Mouse (Mus musculus) heart, embryonic 13.5 days (tissue): ENCODE data around the gene Lpar3. TPM values are rescaled to one million over a fixed set of nuclear protein-coding genes. Genes with fewer than 3 reads are reported as not detected.

Experiments
- ATAC-seq: fragments of 200-750 bp; cut with Nextera tagmentation; 2 replicates; pipeline ENCODE4 v1.8.0; 2017; ENCODE audit warnings: moderate TSS enrichment; ENCODE audit not compliant: insufficient number of reproducible peaks, low FRiP score, low TSS enrichment; ENCODE audit errors: extremely low read depth
- H3K27ac ChIP-seq: fragments of 300-500 bp; sonication (generic); replicated peaks from 2 replicates; pipeline ENCODE4 v1.5.1; 2015; ENCODE audit warnings: moderate library complexity, mild to moderate bottlenecking, inconsistent platforms
- H3K27me3 ChIP-seq: fragments of 300-500 bp; sonication (generic); replicated peaks from 2 replicates; pipeline ENCODE4 v1.6.1; 2015; ENCODE audit warnings: mild to moderate bottlenecking, inconsistent platforms
- H3K36me3 ChIP-seq: fragments of 300-500 bp; sonication (generic); 2 replicates; pipeline ENCODE4 v1.6.1; 2015; ENCODE audit warnings: mild to moderate bottlenecking, inconsistent platforms
- H3K4me1 ChIP-seq: fragments of 300-500 bp; sonication (generic); 2 replicates; pipeline ENCODE4 v1.6.1; 2015; ENCODE audit warnings: inconsistent platforms
- H3K4me2 ChIP-seq: fragments of 300-500 bp; sonication (generic); 2 replicates; pipeline ENCODE4 v1.6.1; 2015; ENCODE audit warnings: inconsistent platforms, mild to moderate bottlenecking, moderate library complexity
- H3K4me3 ChIP-seq: fragments of 300-500 bp; sonication (generic); 2 replicates; pipeline ENCODE4 v1.5.1; 2015; ENCODE audit warnings: moderate library complexity, mild to moderate bottlenecking, inconsistent platforms
- H3K9ac ChIP-seq: fragments of 300-500 bp; sonication (generic); 2 replicates; pipeline ENCODE4 v1.6.1; 2015; ENCODE audit warnings: inconsistent platforms, mild to moderate bottlenecking, moderate library complexity
- H3K9me3 ChIP-seq: fragments of 300-500 bp; sonication (generic); 2 replicates; pipeline ENCODE4 v1.6.1; 2016; ENCODE audit warnings: inconsistent platforms
- WGBS: fragments of 180-500 bp; shearing (Covaris S2); methylation state at CpG from one replicate; pipeline ENCODE4 v1.1.7; 2015; ENCODE audit warnings: mixed read lengths; 5-methylcytosine and 5-hydroxymethylcytosine counted together
- polyA plus RNA-seq: library from polyadenylated mRNA; unstranded; fragments of >200 nt; fragmentation: Nextera tagmentation; extraction: Ambion mirVana; gene quantifications from 2 replicates; pipeline ENCODE4 v1.2.1, GENCODE M21; 2015

Lpar3 gene
- polyA plus RNA-seq, 1 experiment from 2014 or later = 44.7 TPM

GRCm38 (mm10) chr3:146315414-146315813 lies 94.7 kb downstream of the Lpar3 start:
- 82% methylated on average over 8 of the region's 8 CpGs for WGBS
- ATAC-seq = no peak
- Histone ChIP-seq H3K27ac (no peak overlapping the region), H3K27me3 (no peaks in the 10 kb centered on the region), H3K4me1 (peaks cover 30% of the 10 kb centered on the region), H3K4me2 (no peak overlapping the region), H3K9me3 (no peaks in the 10 kb centered on the region), H3K36me3 (no peaks in the 10 kb centered on the region), H3K4me3 (no peak overlapping the region), H3K9ac (no peak overlapping the region)

GRCm38 (mm10) chr3:146316293-146316692 lies 95.5 kb downstream of the Lpar3 start:
- Histone ChIP-seq H3K4me1 (peaks cover 28% of the 10 kb centered on the region), H3K9me3 (no peaks in the 10 kb centered on the region), H3K4me2 (no peak overlapping the region), H3K4me3 (no peak overlapping the region), H3K27me3 (no peaks in the 10 kb centered on the region), H3K36me3 (no peaks in the 10 kb centered on the region), H3K9ac (no peak overlapping the region), H3K27ac (no peak overlapping the region)
- 69% methylated on average over 8 of the region's 8 CpGs for WGBS
- ATAC-seq = no peak

- ATAC-seq = no peak
- H3K9ac ChIP-seq = no peak overlapping the region
- H3K9me3 ChIP-seq = no peaks in the 10 kb centered on the region
- no peaks in the 10 kb centered on the region for H3K36me3 ChIP-seq
- no peak overlapping the region for H3K4me2 ChIP-seq
- H3K27me3 ChIP-seq = no peaks in the 10 kb centered on the region
- peaks cover 18% of the 10 kb centered on the region for H3K4me1 ChIP-seq
- H3K4me3 ChIP-seq = no peak overlapping the region
- H3K27ac ChIP-seq = no peak overlapping the region
- WGBS = 81% methylated on average over 7 of the region's 7 CpGs
Measured at GRCm38 (mm10) chr3:146317366-146317765, 96.6 kb downstream of the Lpar3 start.

- H3K4me3 ChIP-seq = no peak overlapping the region
- H3K9ac ChIP-seq = no peak overlapping the region
- no peak for ATAC-seq
- H3K27ac ChIP-seq = no peak overlapping the region
- 82% methylated on average over 12 of the region's 12 CpGs for WGBS
- no peaks in the 10 kb centered on the region for H3K36me3 ChIP-seq
- peaks cover 17% of the 10 kb centered on the region for H3K4me1 ChIP-seq
- H3K4me2 ChIP-seq = no peak overlapping the region
- H3K27me3 ChIP-seq = no peaks in the 10 kb centered on the region
- no peaks in the 10 kb centered on the region for H3K9me3 ChIP-seq
Measured at GRCm38 (mm10) chr3:146317911-146318310, 97.1 kb downstream of the Lpar3 start.

- Histone ChIP-seq H3K4me3 (no peak overlapping the region), H3K4me1 (peaks cover 17% of the 10 kb centered on the region), H3K36me3 (no peaks in the 10 kb centered on the region), H3K4me2 (no peak overlapping the region), H3K27me3 (no peaks in the 10 kb centered on the region), H3K9ac (no peak overlapping the region), H3K9me3 (no peaks in the 10 kb centered on the region), H3K27ac (no peak overlapping the region)
- no peak for ATAC-seq
- 71% methylated on average over 16 of the region's 16 CpGs for WGBS
Measured at GRCm38 (mm10) chr3:146318520-146318938, 97.8 kb downstream of the Lpar3 start.

GRCm38 (mm10) chr3:146318987-146319386 lies 98.2 kb downstream of the Lpar3 start:
- no peaks in the 10 kb centered on the region for H3K27me3 ChIP-seq
- WGBS = 39% methylated on average over 13 of the region's 13 CpGs
- no peak overlapping the region for H3K27ac ChIP-seq
- no peak overlapping the region for H3K9ac ChIP-seq
- no peak for ATAC-seq
- H3K9me3 ChIP-seq = no peaks in the 10 kb centered on the region
- H3K36me3 ChIP-seq = no peaks in the 10 kb centered on the region
- peaks cover 17% of the 10 kb centered on the region for H3K4me1 ChIP-seq
- H3K4me2 ChIP-seq = no peak overlapping the region
- no peak overlapping the region for H3K4me3 ChIP-seq

- H3K4me1 ChIP-seq = peaks cover 17% of the 10 kb centered on the region
- H3K4me3 ChIP-seq = no peak overlapping the region
- no peaks in the 10 kb centered on the region for H3K27me3 ChIP-seq
- whole genome bisulfite sequencing = 84% methylated on average over 14 of the region's 14 CpGs
- H3K27ac ChIP-seq = no peak overlapping the region
- no peak overlapping the region for H3K9ac ChIP-seq
- H3K4me2 ChIP-seq = no peak overlapping the region
- H3K36me3 ChIP-seq = no peaks in the 10 kb centered on the region
- H3K9me3 ChIP-seq = no peaks in the 10 kb centered on the region
- ATAC-seq = no peak
Measured at GRCm38 (mm10) chr3:146319503-146319902, 98.7 kb downstream of the Lpar3 start.

- no peak for ATAC-seq
- peaks cover 28% of the 10 kb centered on the region for H3K4me1 ChIP-seq
- H3K4me2 ChIP-seq = no peak overlapping the region
- H3K9ac ChIP-seq = no peak overlapping the region
- no peak overlapping the region for H3K27ac ChIP-seq
- H3K9me3 ChIP-seq = no peaks in the 10 kb centered on the region
- no peaks in the 10 kb centered on the region for H3K36me3 ChIP-seq
- WGBS = 71% methylated on average over 8 of the region's 8 CpGs
- H3K4me3 ChIP-seq = no peak overlapping the region
- no peaks in the 10 kb centered on the region for H3K27me3 ChIP-seq
Measured at GRCm38 (mm10) chr3:146324949-146325348, 104.2 kb downstream of the Lpar3 start.

- Histone ChIP-seq H3K27me3 (no peaks in the 10 kb centered on the region), H3K9me3 (no peaks in the 10 kb centered on the region), H3K4me2 (peak overlapping the region; percentile 70), H3K4me1 (peaks cover 22% of the 10 kb centered on the region), H3K27ac (peak overlapping the region; percentile 86), H3K4me3 (peak overlapping the region; percentile 40; the same call in 1 of the 2 replicates), H3K9ac (peak overlapping the region; percentile 75), H3K36me3 (no peaks in the 10 kb centered on the region)
- 29% methylated on average over 15 of the region's 17 CpGs for WGBS
- no peak for ATAC-seq
Measured at GRCm38 (mm10) chr3:146326743-146327536, 106.2 kb downstream of the Lpar3 start.

- Histone ChIP-seq H3K9ac (peak overlapping the region; percentile 75), H3K4me2 (peak overlapping the region; percentile 70), H3K4me3 (peak overlapping the region; percentile 40), H3K36me3 (no peaks in the 10 kb centered on the region), H3K27me3 (no peaks in the 10 kb centered on the region), H3K27ac (peak overlapping the region; percentile 86), H3K9me3 (no peaks in the 10 kb centered on the region), H3K4me1 (peaks cover 22% of the 10 kb centered on the region)
- WGBS = under 1% methylated on average over 13 of the region's 13 CpGs
- ATAC-seq = 0 out of 2 replicates have a peak, but pooled peaks have one; percentile 39
Measured at GRCm38 (mm10) chr3:146327537-146328255, 106.9 kb downstream of the Lpar3 start.

- Histone ChIP-seq H3K36me3 (no peaks in the 10 kb centered on the region), H3K4me2 (peak overlapping the region; percentile 70), H3K9me3 (no peaks in the 10 kb centered on the region), H3K9ac (peak overlapping the region; percentile 75), H3K4me3 (peak overlapping the region; percentile 40), H3K4me1 (peaks cover 22% of the 10 kb centered on the region), H3K27me3 (no peaks in the 10 kb centered on the region), H3K27ac (no peak overlapping the region)
- no peak for ATAC-seq
- WGBS = 12% methylated on average over 13 of the region's 13 CpGs
Measured at GRCm38 (mm10) chr3:146328749-146329148, 108.0 kb downstream of the Lpar3 start.
